12 mouse cellular contexts compared by ENCODE assay signal in the genomic region with DNA sequence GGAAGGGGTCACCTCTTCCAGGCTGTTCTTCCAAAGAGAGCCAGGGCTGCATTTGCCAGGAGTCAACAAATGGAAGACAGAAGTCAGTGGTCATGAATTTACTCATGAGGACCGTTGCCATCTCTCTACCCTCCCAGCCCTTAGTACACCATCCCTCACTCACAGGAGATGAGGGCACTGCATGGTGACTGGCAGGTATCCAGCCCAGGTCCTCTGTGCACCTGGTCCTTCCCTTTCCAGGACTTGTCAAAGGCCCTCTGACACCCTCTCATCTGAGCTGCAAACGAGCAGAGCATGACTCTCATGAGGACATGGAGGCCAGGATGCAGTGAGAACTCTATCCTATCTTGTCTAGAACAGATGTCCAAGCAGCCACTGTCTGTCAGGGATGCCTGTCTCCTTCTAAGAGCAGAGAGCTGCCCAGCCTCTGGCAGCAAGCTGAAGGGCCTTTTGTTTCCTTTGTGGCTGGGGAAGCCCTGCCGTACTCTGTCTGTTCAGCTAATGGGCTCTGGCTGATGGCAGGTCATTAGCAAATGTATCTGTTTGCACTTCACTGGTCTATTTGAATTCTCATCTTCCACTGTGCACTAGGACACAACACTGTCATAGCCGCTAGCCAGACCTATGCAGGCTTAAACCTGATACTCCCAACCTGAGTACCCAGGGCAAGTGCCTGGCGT. TPM values are rescaled to one million over a fixed set of nuclear protein-coding genes. Genes with fewer than 3 reads are reported as not detected.
A peak's percentile ranks its signal among the peaks of the same experiment; 100 is the strongest.
DNase-seq lines count a peak whose midpoint lies in the region; ATAC-seq lines count a peak whose summit lies in the region.
"Had no signal": no experiment of that assay in that cellular context is flagged by ENCODE, and none has a peak within 500 bp of the region (broad histone marks: within the 10 kb centered on the region; RNA-seq: fewer than 3 reads in every experiment).

No protein-coding gene starts in this region.

- no peak for DNase-seq in heart, postnatal 25 days (ENCODE audit: low spot score)
- no peak for DNase-seq in embryonic facial prominence, embryonic 14.5 days (ENCODE audit: low spot score)
- DNase-seq in retina, embryonic 14.5 days (ENCODE audit: low spot score): peak; percentile 73
- DNase-seq in layer of hippocampus, adult 9-11 months: no peak
- no peak for DNase-seq in right cerebral cortex, adult 2 months (ENCODE audit: low spot score in 2 of 2)
- DNase-seq: gastrocnemius, postnatal 10 days; kidney, postnatal 14 days had no signal

- peak overlapping the region; percentile 5; the same call in 1 of the 2 replicates for H3K9ac ChIP-seq in heart, embryonic 14.5 days (ENCODE audit: low read length)
- H3K9ac ChIP-seq in embryonic facial prominence, embryonic 14.5 days (ENCODE audit: low read depth, low read length): no peak overlapping the region
- no peak overlapping the region for H3K9ac ChIP-seq in forebrain, embryonic 16.5 days (replicated peaks; ENCODE audit: low read depth, low read length)
- H3K9ac ChIP-seq: limb, embryonic 15.5 days; lung, embryonic 15.5 days; neural tube, embryonic 12.5 days had no signal

- peak overlapping the region; percentile 10 to 17 for H3K27ac ChIP-seq in heart, embryonic 14.5 days (replicated peaks in 1 of 2; ENCODE audit: control insufficient read depth in 1 of 2, insufficient read depth in 1 of 2, low read depth in 2 of 2, low read length in 2 of 2)
- no peak overlapping the region for H3K27ac ChIP-seq in embryonic facial prominence, embryonic 14.5 days (replicated peaks; ENCODE audit: low read depth, low read length)
- peak overlapping the region; percentile 6; the same call in 1 of the 2 replicates for H3K27ac ChIP-seq in forebrain, embryonic 16.5 days (ENCODE audit: low read length)
- H3K27ac ChIP-seq: limb, embryonic 15.5 days; lung, embryonic 15.5 days; neural tube, embryonic 12.5 days had no signal

- no peaks in the 10 kb centered on the region for H3K36me3 ChIP-seq in heart, embryonic 14.5 days (ENCODE audit: control insufficient read depth, insufficient read depth, low read length)
- no peaks in the 10 kb centered on the region for H3K36me3 ChIP-seq in embryonic facial prominence, embryonic 14.5 days (ENCODE audit: control insufficient read depth, insufficient read depth, low read length)
- H3K36me3 ChIP-seq in forebrain, embryonic 16.5 days (ENCODE audit: control insufficient read depth, insufficient read depth): no peaks in the 10 kb centered on the region
- H3K36me3 ChIP-seq: limb, embryonic 15.5 days; lung, embryonic 15.5 days; neural tube, embryonic 12.5 days had no signal

- peaks cover 60 to 62% of the 10 kb centered on the region in 2 experiments for H3K4me1 ChIP-seq in heart, embryonic 14.5 days (ENCODE audit: control insufficient read depth in 2 of 2, insufficient read depth in 2 of 2, low read length in 2 of 2)
- H3K4me1 ChIP-seq in embryonic facial prominence, embryonic 14.5 days (ENCODE audit: control insufficient read depth, insufficient read depth, low read length): no peaks in the 10 kb centered on the region
- H3K4me1 ChIP-seq in forebrain, embryonic 16.5 days (replicated peaks; ENCODE audit: control insufficient read depth, insufficient read depth, low read length): peaks cover 30% of the 10 kb centered on the region

- H3K27me3 ChIP-seq in heart, embryonic 14.5 days (ENCODE audit: control insufficient read depth, insufficient read depth, low read length): no peaks in the 10 kb centered on the region
- no peaks in the 10 kb centered on the region for H3K27me3 ChIP-seq in embryonic facial prominence, embryonic 14.5 days (replicated peaks; ENCODE audit: control insufficient read depth, insufficient read depth, low read length)
- no peaks in the 10 kb centered on the region for H3K27me3 ChIP-seq in forebrain, embryonic 16.5 days (replicated peaks; ENCODE audit: control insufficient read depth, insufficient read depth, low read length)
- H3K27me3 ChIP-seq: limb, embryonic 15.5 days; lung, embryonic 15.5 days; neural tube, embryonic 12.5 days had no signal

- H3K4me3 ChIP-seq in heart, embryonic 14.5 days (ENCODE audit: control insufficient read depth in 1 of 2, insufficient read depth in 1 of 2, low read depth in 1 of 2, low read length in 2 of 2): no peak overlapping the region
- H3K4me3 ChIP-seq in embryonic facial prominence, embryonic 14.5 days (ENCODE audit: low read depth, low read length): no peak overlapping the region
- no peak overlapping the region for H3K4me3 ChIP-seq in forebrain, embryonic 16.5 days (replicated peaks; ENCODE audit: low read length)
- H3K4me3 ChIP-seq: limb, embryonic 15.5 days; lung, embryonic 15.5 days; neural tube, embryonic 12.5 days had no signal

- WGBS in heart, embryonic 14.5 days: 66% methylated on average over 5 of the region's 5 CpGs
- WGBS in embryonic facial prominence, embryonic 14.5 days: 63% methylated on average over 5 of the region's 5 CpGs
- 37% methylated on average over 5 of the region's 5 CpGs for WGBS in forebrain, embryonic 16.5 days

- no peaks in the 10 kb centered on the region for H3K9me3 ChIP-seq in heart, embryonic 14.5 days (ENCODE audit: control insufficient read depth, low read length)
- no peaks in the 10 kb centered on the region for H3K9me3 ChIP-seq in embryonic facial prominence, embryonic 14.5 days (ENCODE audit: control insufficient read depth, low read length)
- H3K9me3 ChIP-seq in forebrain, embryonic 16.5 days (ENCODE audit: control insufficient read depth, low read length): no peaks in the 10 kb centered on the region
- H3K9me3 ChIP-seq: limb, embryonic 15.5 days; lung, embryonic 15.5 days; neural tube, embryonic 12.5 days had no signal

- no peak overlapping the region for H3K4me2 ChIP-seq in heart, embryonic 14.5 days (ENCODE audit: low read length)
- no peak overlapping the region for H3K4me2 ChIP-seq in embryonic facial prominence, embryonic 14.5 days (ENCODE audit: low read depth, low read length)
- no peak overlapping the region for H3K4me2 ChIP-seq in forebrain, embryonic 16.5 days (ENCODE audit: low read length)
- H3K4me2 ChIP-seq: limb, embryonic 15.5 days; lung, embryonic 15.5 days; neural tube, embryonic 12.5 days had no signal

- intact Hi-C loops in heart, postnatal 25 days (cut with DNase I): no loop called here

- ATAC-seq in heart, embryonic 14.5 days (ENCODE audit: insufficient number of reproducible peaks, insufficient read depth, low FRiP score, low read depth): no peak
- peak; percentile 10; the same call in 1 of the 2 replicates for ATAC-seq in embryonic facial prominence, embryonic 14.5 days (ENCODE audit: low read depth)
- ATAC-seq in forebrain, embryonic 16.5 days: peak; percentile 14; the same call in 1 of the 2 replicates

RNA-seq across cellular contexts. Expression of a gene that starts 50.6 kb away (rescaled TPM):
- polyA plus RNA-seq in heart, embryonic 14.5 days (2014; fragmentation: Nextera tagmentation; extraction: Ambion mirVana): 4.5 and 4.6 TPM in 2 replicates
- total RNA-seq in heart, postnatal 25 days (2021): 1 to 10 TPM; 4.7 to 6.3 TPM
- 0.85 and 1.0 TPM in 2 replicates for polyA plus RNA-seq in embryonic facial prominence, embryonic 14.5 days (2014; fragmentation: Nextera tagmentation; extraction: Ambion mirVana)
- polyA plus RNA-seq in forebrain, embryonic 16.5 days (2015; fragmentation: Nextera tagmentation; extraction: Ambion mirVana): 2.4 and 4.1 TPM in 2 replicates
